Mouse (Mus musculus): ENCODE results near the gene Carmil1. TPM values are rescaled to one million over a fixed set of nuclear protein-coding genes. Genes with fewer than 3 reads are reported as not detected.

The Carmil1 gene
- polyA plus RNA-seq, 2 experiments, result 18.7 to 33.9 TPM

GRCm38 (mm10) chr13:24246266-24246665 is 34.3 kb downstream of the Carmil1 start:
- 83% methylated on average over 6 of the region's 6 CpGs for WGBS
- Histone ChIP-seq H3K9ac (ENCODE audit: low read depth, low read length, severe bottlenecking) (no peak overlapping the region), H3K4me2 (replicated peaks; ENCODE audit: low read depth, low read length, severe bottlenecking) (no peak overlapping the region), H3K9me3 (ENCODE audit: control insufficient read depth, low read length) (no peaks in the 10 kb centered on the region), H3K36me3 (ENCODE audit: control insufficient read depth, insufficient read depth, low read length) (no peaks in the 10 kb centered on the region), H3K27me3 (ENCODE audit: control insufficient read depth, insufficient read depth, low read length) (no peaks in the 10 kb centered on the region), H3K4me1 (ENCODE audit: control insufficient read depth, insufficient read depth, low read length) (peaks cover 12% of the 10 kb centered on the region), H3K27ac (replicated peaks; ENCODE audit: low read depth, low read length) (no peak overlapping the region), H3K4me3 (replicated peaks; ENCODE audit: low read length) (no peak overlapping the region)
- ATAC-seq (ENCODE audit: low FRiP score, low read depth), result no peak
- TF ChIP-seq POLR2A (IDR thresholded peaks at IDR 0.05; ENCODE audit: borderline replicate concordance, extremely low read depth, insufficient read depth, insufficient read length), result no peak
- DNase-seq (ENCODE audit: low spot score), result no peak

DNA sequence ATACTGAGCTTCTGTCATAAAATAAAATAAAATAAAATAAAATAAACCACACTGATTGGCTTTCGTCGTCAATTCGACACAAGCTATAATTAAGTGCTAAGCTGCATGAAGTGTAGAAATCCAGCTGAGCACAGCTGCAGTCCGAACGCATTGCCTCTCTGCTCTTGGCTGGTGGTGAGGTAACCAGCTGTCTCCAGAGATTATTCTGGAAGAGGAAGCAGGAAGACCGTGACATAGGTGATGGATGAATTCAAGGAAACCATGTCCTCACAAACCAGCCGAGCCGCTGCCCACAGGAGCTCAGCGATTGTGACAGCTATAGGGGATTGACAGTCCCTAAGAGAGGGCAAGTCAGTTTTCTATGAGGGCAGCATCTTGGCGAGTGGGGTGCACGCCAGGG is 36.0 kb downstream of the Carmil1 start:
- ATAC-seq (ENCODE audit: low FRiP score, low read depth), result no peak
- H3K9me3 ChIP-seq (ENCODE audit: control insufficient read depth, low read length), result no peaks in the 10 kb centered on the region
- no peaks in the 10 kb centered on the region for H3K36me3 ChIP-seq (ENCODE audit: control insufficient read depth, insufficient read depth, low read length)
- DNase-seq (ENCODE audit: low spot score), result no peak
- H3K9ac ChIP-seq (ENCODE audit: low read depth, low read length, severe bottlenecking), result no peak overlapping the region
- no peak overlapping the region for H3K4me3 ChIP-seq (replicated peaks; ENCODE audit: low read length)
- WGBS, result 46% methylated on average over 11 of the region's 11 CpGs
- H3K4me2 ChIP-seq (replicated peaks; ENCODE audit: low read depth, low read length, severe bottlenecking), result no peak overlapping the region
- TF ChIP-seq POLR2A (IDR thresholded peaks at IDR 0.05; ENCODE audit: borderline replicate concordance, extremely low read depth, insufficient read depth, insufficient read length), result no peak
- no peaks in the 10 kb centered on the region for H3K27me3 ChIP-seq (ENCODE audit: control insufficient read depth, insufficient read depth, low read length)
- H3K27ac ChIP-seq (replicated peaks; ENCODE audit: low read depth, low read length), result no peak overlapping the region
- H3K4me1 ChIP-seq (ENCODE audit: control insufficient read depth, insufficient read depth, low read length), result peaks cover 15% of the 10 kb centered on the region

DNA sequence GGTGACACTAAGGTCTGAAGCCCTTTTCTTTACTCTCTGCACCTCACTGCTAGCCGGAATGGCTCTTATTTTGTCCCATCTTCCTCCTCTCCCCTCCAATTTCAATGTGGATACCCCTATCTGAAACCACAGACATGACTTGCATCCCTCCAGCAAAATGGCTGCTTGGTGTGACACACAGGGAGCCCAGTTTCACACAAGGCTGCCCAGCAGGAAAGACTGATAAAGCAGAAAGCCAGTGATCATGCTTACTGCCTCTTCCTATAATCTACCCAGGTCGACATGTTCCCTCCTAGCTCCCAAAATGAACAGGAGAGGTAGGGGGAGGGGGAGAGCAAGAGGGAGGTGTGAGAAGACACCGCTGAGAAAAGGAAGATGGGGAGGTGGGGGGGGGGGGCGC is 36.6 kb downstream of the Carmil1 start:
- H3K9ac ChIP-seq (ENCODE audit: low read depth, low read length, severe bottlenecking), result no peak overlapping the region
- H3K9me3 ChIP-seq (ENCODE audit: control insufficient read depth, low read length), result no peaks in the 10 kb centered on the region
- no peak for ATAC-seq (ENCODE audit: low FRiP score, low read depth)
- no peak overlapping the region for H3K27ac ChIP-seq (replicated peaks; ENCODE audit: low read depth, low read length)
- no peak overlapping the region for H3K4me3 ChIP-seq (replicated peaks; ENCODE audit: low read length)
- TF ChIP-seq POLR2A (IDR thresholded peaks at IDR 0.05; ENCODE audit: borderline replicate concordance, extremely low read depth, insufficient read depth, insufficient read length), result no peak
- no peaks in the 10 kb centered on the region for H3K27me3 ChIP-seq (ENCODE audit: control insufficient read depth, insufficient read depth, low read length)
- WGBS, result 66% methylated on average over 4 of the region's 4 CpGs
- peaks cover 15% of the 10 kb centered on the region for H3K4me1 ChIP-seq (ENCODE audit: control insufficient read depth, insufficient read depth, low read length)
- DNase-seq (ENCODE audit: low spot score), result no peak
- H3K4me2 ChIP-seq (replicated peaks; ENCODE audit: low read depth, low read length, severe bottlenecking), result no peak overlapping the region
- H3K36me3 ChIP-seq (ENCODE audit: control insufficient read depth, insufficient read depth, low read length), result no peaks in the 10 kb centered on the region

DNA sequence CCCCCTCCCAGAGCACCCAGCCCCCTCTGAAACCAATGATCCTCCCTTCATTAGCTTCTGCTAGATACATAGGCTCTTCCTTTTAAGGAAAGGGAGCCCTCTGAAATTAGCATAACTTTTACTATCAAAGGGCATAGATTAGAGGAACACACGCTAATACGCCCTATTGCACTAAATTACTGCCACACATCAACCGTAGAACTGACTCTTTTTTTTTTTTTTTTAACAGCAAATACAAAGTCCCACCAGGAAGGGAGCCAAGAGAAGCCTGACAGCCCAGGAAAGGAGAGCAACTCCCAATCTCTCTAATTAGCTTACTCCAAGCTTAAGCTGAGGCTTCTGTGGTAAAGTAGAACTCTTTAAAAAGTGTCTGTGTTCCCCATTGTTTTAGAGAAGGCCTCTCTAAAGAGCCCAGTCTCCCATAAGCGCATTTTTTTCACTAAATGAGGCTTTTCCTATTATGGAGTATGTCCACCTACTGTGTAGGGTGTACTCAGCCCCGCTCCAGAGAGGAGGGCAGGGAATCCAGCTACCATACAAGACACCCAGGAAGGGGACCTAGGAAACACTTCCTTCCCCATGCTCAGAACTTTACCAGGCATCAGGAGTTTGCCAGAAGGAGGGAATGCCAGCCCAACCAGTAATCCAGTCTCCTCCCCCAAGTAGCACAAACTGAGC is 38.0 kb downstream of the Carmil1 start:
- H3K36me3 ChIP-seq (ENCODE audit: control insufficient read depth, insufficient read depth, low read length), result no peaks in the 10 kb centered on the region
- DNase-seq (ENCODE audit: low spot score) (no peak), ATAC-seq (ENCODE audit: low FRiP score, low read depth) (no peak)
- no peaks in the 10 kb centered on the region for H3K27me3 ChIP-seq (ENCODE audit: control insufficient read depth, insufficient read depth, low read length)
- H3K9ac ChIP-seq (ENCODE audit: low read depth, low read length, severe bottlenecking), result no peak overlapping the region
- H3K4me2 ChIP-seq (replicated peaks; ENCODE audit: low read depth, low read length, severe bottlenecking), result no peak overlapping the region
- no peak for TF ChIP-seq POLR2A (IDR thresholded peaks at IDR 0.05; ENCODE audit: borderline replicate concordance, extremely low read depth, insufficient read depth, insufficient read length)
- WGBS, result 55% methylated on average over 5 of the region's 5 CpGs
- H3K9me3 ChIP-seq (ENCODE audit: control insufficient read depth, low read length), result no peaks in the 10 kb centered on the region
- H3K4me1 ChIP-seq (ENCODE audit: control insufficient read depth, insufficient read depth, low read length), result peaks cover 15% of the 10 kb centered on the region
- H3K27ac ChIP-seq (replicated peaks; ENCODE audit: low read depth, low read length), result no peak overlapping the region
- H3K4me3 ChIP-seq (replicated peaks; ENCODE audit: low read length), result no peak overlapping the region

DNA sequence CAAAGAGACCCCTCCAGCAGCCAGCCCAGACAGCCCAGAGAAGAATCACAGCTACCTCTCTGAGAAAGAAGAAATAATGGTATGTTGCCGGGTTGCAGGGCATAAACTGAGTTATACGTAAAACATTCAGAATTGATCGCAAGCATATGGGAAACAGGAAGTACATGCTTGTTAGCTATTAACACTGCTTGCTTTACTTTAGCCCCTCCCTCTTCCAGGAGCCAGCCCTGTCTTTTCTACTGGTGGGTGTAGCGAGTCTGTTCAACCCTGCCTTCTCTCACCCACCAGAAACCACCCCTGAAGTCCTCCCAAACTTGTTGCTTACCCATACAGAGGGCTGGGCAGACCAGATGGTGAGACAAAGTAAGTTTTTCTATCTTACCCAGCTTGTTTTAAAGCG is 39.4 kb downstream of the Carmil1 start:
- Histone ChIP-seq H3K9me3 (ENCODE audit: control insufficient read depth, low read length) (no peaks in the 10 kb centered on the region), H3K4me2 (replicated peaks; ENCODE audit: low read depth, low read length, severe bottlenecking) (0 out of 2 replicates have a peak overlapping the region, but pooled peaks have one; percentile 8), H3K36me3 (ENCODE audit: control insufficient read depth, insufficient read depth, low read length) (no peaks in the 10 kb centered on the region), H3K27me3 (ENCODE audit: control insufficient read depth, insufficient read depth, low read length) (no peaks in the 10 kb centered on the region), H3K4me3 (replicated peaks; ENCODE audit: low read length) (no peak overlapping the region), H3K9ac (ENCODE audit: low read depth, low read length, severe bottlenecking) (no peak overlapping the region), H3K27ac (replicated peaks; ENCODE audit: low read depth, low read length) (0 out of 2 replicates have a peak overlapping the region, but pooled peaks have one; percentile 3), H3K4me1 (ENCODE audit: control insufficient read depth, insufficient read depth, low read length) (peaks cover 15% of the 10 kb centered on the region)
- TF ChIP-seq POLR2A (IDR thresholded peaks at IDR 0.05; ENCODE audit: borderline replicate concordance, extremely low read depth, insufficient read depth, insufficient read length), result no peak
- 37% methylated on average over 5 of the region's 5 CpGs for WGBS
- DNase-seq (ENCODE audit: low spot score) (no peak), ATAC-seq (ENCODE audit: low FRiP score, low read depth) (no peak)
